Mouse (Mus musculus) leukemia stem cell, adult 10-12 weeks (primary cell): ENCODE data around the gene Pappa2. TPM values are rescaled to one million over a fixed set of nuclear protein-coding genes. Genes with fewer than 3 reads are reported as not detected.

Source experiments
- polyA plus RNA-seq: library from polyadenylated mRNA; stranded (reverse); fragments of >175 nt; gene quantifications from 2 replicates; pipeline ENCODE4 v1.2.3, GENCODE M21; 2012; ENCODE audit warnings: low replicate concordance

Pappa2 gene
- not detected in 2 replicates for polyA plus RNA-seq

DNA sequence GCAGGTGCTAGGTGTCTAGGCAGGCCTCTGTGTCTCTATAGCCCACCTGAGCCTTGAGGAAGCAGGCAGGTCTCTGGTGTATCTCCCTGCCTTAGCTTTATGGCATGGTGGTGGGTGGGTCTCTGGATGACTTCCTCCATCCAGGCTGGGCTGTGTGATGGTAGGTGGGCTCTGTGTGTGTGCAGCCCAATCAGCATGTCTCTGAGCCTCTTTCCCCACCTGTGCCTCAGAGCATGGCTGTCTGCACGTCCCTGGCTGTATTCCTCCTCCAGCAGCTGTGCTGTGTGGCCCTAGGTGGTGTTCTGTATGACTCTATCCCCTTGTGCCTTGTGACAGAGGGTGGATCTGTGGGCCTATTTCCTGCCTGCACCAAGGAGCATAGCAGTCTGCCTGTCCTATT, at the start of gene Pappa2:
Gene Pappa2 (minus strand): TSS at position 101 of the 400 bp plus-strand sequence.

